Mouse (Mus musculus): ENCODE measurements at regions not wholly inside any gene's neighbourhood (a gene's known extent, or its start where the extent isn't known, plus 50 kb on each side); places are given as distances from the start of the nearest gene placed in this dataset.

- WGBS = 21% methylated on average over 5 of the region's 5 CpGs
Measured at GRCm38 (mm10) chrX:107477066-107477465, 73.9 kb upstream of the Itm2a start.

GRCm38 (mm10) chrX:107469242-107469641 lies 66.1 kb upstream of the Itm2a start:
- DNase-seq (ENCODE audit: low spot score) (no peak), ATAC-seq (ENCODE audit: low FRiP score) (no peak)
- no peaks in the 10 kb centered on the region for H3K36me3 ChIP-seq (ENCODE audit: control insufficient read depth, insufficient read depth, low read length)
- H3K27ac ChIP-seq (ENCODE audit: low read depth, low read length) = no peak overlapping the region
- H3K4me2 ChIP-seq (replicated peaks; ENCODE audit: low read depth, low read length) = no peak overlapping the region
- H3K9ac ChIP-seq (ENCODE audit: low read depth, low read length) = no peak overlapping the region
- H3K4me1 ChIP-seq (replicated peaks; ENCODE audit: control insufficient read depth, insufficient read depth, low read length) = no peaks in the 10 kb centered on the region
- no peaks in the 10 kb centered on the region for H3K9me3 ChIP-seq (ENCODE audit: control insufficient read depth, low read length)
- no peak overlapping the region for H3K4me3 ChIP-seq (ENCODE audit: low read depth, low read length)
- 77% methylated on average over 3 of the region's 3 CpGs for WGBS
- H3K27me3 ChIP-seq (ENCODE audit: control insufficient read depth, insufficient read depth, low read length) = no peaks in the 10 kb centered on the region

More at GRCm38 (mm10) chrX:107477066-107477465, 73.9 kb upstream of the Itm2a start:
- ATAC-seq (ENCODE audit: low FRiP score) = no peak
- H3K4me1 ChIP-seq (replicated peaks; ENCODE audit: control insufficient read depth, insufficient read depth, low read length) = no peaks in the 10 kb centered on the region
- no peaks in the 10 kb centered on the region for H3K27me3 ChIP-seq (ENCODE audit: control insufficient read depth, insufficient read depth, low read length)
- no peak overlapping the region for H3K27ac ChIP-seq (ENCODE audit: low read depth, low read length)
- DNase-seq (ENCODE audit: low spot score) = peak; percentile 69
- H3K36me3 ChIP-seq (ENCODE audit: control insufficient read depth, insufficient read depth, low read length) = no peaks in the 10 kb centered on the region
- H3K9me3 ChIP-seq (ENCODE audit: control insufficient read depth, low read length) = no peaks in the 10 kb centered on the region
- no peak overlapping the region for H3K9ac ChIP-seq (ENCODE audit: low read depth, low read length)
- H3K4me2 ChIP-seq (replicated peaks; ENCODE audit: low read depth, low read length) = no peak overlapping the region
- H3K4me3 ChIP-seq (ENCODE audit: low read depth, low read length) = no peak overlapping the region

All from hindbrain, embryonic 11.5 days (tissue).